Mouse (Mus musculus) liver, embryonic 14.5 days (tissue): ENCODE measurements at regions not wholly inside any gene's neighbourhood (a gene's known extent, or its start where the extent isn't known, plus 50 kb on each side); places are given as distances from the start of the nearest gene placed in this dataset.

Experiments used
- ATAC-seq: fragments of 200-750 bp; cut with Nextera tagmentation; 2 replicates; pipeline ENCODE4 v1.8.0; 2017; ENCODE audit warnings: moderate number of reproducible peaks, mild to moderate bottlenecking, moderate library complexity; ENCODE audit not compliant: insufficient read depth
- DNase-seq, 3 experiments: peaks; one replicate each; pipeline ENCODE4 v3.0.0-alpha.2; 2012 to 2013; ENCODE audit warnings: low read depth in 3 of 3, low spot score in 3 of 3
- H3K27ac ChIP-seq: fragments of 300-500 bp; sonication (generic); 2 replicates; pipeline ENCODE4 v1.5.1; 2014; ENCODE audit warnings: moderate library complexity, mild to moderate bottlenecking, control low read depth, inconsistent platforms
- H3K27me3 ChIP-seq: fragments of 300-500 bp; sonication (generic); 2 replicates; pipeline ENCODE4 v1.6.1; 2014; ENCODE audit warnings: mild to moderate bottlenecking, low read length, moderate library complexity; ENCODE audit not compliant: control insufficient read depth, insufficient read depth
- H3K36me3 ChIP-seq: fragments of 300-500 bp; sonication (generic); replicated peaks from 2 replicates; pipeline ENCODE4 v1.6.1; 2014; ENCODE audit warnings: low read depth; ENCODE audit not compliant: control insufficient read depth, insufficient read depth
- H3K4me1 ChIP-seq, 2 experiments: fragments of 200-500 bp in 1 of 2; fragments of 300-500 bp in 1 of 2; sonication (generic) in 1 of 2; replicated peaks; 2 replicates each; pipeline ENCODE4 v1.6.1; 2012 to 2014; ENCODE audit warnings: antibody characterized with exemption in 1 of 2, inconsistent platforms in 1 of 2, low read length in 1 of 2; ENCODE audit not compliant: control insufficient read depth in 2 of 2, insufficient read depth in 2 of 2
- H3K4me2 ChIP-seq: fragments of 300-500 bp; sonication (generic); 2 replicates; pipeline ENCODE4 v1.6.1; 2014; ENCODE audit warnings: low read depth, mild to moderate bottlenecking, control low read depth, moderate library complexity
- H3K4me3 ChIP-seq, 2 experiments: fragments of 200-500 bp in 1 of 2; fragments of 300-500 bp in 1 of 2; sonication (generic) in 1 of 2; 2 replicates each; pipeline ENCODE4 v1.5.1; 2012 to 2014; ENCODE audit warnings: low read depth in 2 of 2, low read length in 2 of 2, mild to moderate bottlenecking in 2 of 2, control low read depth in 1 of 2, inconsistent platforms in 1 of 2, moderate library complexity in 1 of 2; ENCODE audit not compliant: insufficient read depth in 1 of 2
- H3K9ac ChIP-seq: fragments of 300-500 bp; sonication (generic); replicated peaks from 2 replicates; pipeline ENCODE4 v1.6.1; 2014; ENCODE audit warnings: mild to moderate bottlenecking, control low read depth, moderate library complexity
- H3K9me3 ChIP-seq: fragments of 300-500 bp; sonication (generic); 2 replicates; pipeline ENCODE4 v1.6.1; 2016; ENCODE audit warnings: low read length, mixed read lengths; ENCODE audit not compliant: control insufficient read depth
- CTCF ChIP-seq: IDR thresholded peaks from 2 replicates; pipeline ENCODE4 v1.5.1; 2016; ENCODE audit warnings: antibody characterized with exemption, low read depth, control low read depth
- EP300 ChIP-seq: IDR thresholded peaks from 2 replicates; pipeline ENCODE4 v1.6.1; 2016; ENCODE audit warnings: antibody characterized with exemption, low read depth
- WGBS: fragments of 180-500 bp; shearing (Covaris S2); extraction: QIAGEN DNeasy Blood & Tissue Kit; methylation state at CpG from one replicate; pipeline ENCODE4 v1.1.7; 2014; ENCODE audit not compliant: insufficient replicate concordance; 5-methylcytosine and 5-hydroxymethylcytosine counted together

GRCm38 (mm10) chr13:31705406-31705805 lies 79.8 kb downstream of the Foxf2 start:
- Histone ChIP-seq H3K27ac (no peak overlapping the region), H3K27me3 (no peaks in the 10 kb centered on the region), H3K36me3 (no peaks in the 10 kb centered on the region), H3K9me3 (no peaks in the 10 kb centered on the region), H3K4me1 (no peaks in the 10 kb centered on the region), H3K9ac (no peak overlapping the region), H3K4me2 (no peak overlapping the region), H3K4me3 (no peak overlapping the region)
- WGBS = 43% methylated on average over 2 of the region's 2 CpGs
- TF ChIP-seq CTCF (peak; percentile 23; the same call in 1 of the 2 replicates), EP300 (no peak)
- ATAC-seq (no peak), DNase-seq (no peak)

- H3K27me3 ChIP-seq = no peaks in the 10 kb centered on the region
- no peaks in the 10 kb centered on the region for H3K9me3 ChIP-seq
- H3K36me3 ChIP-seq = no peaks in the 10 kb centered on the region
- WGBS = 56% methylated on average over 6 of the region's 6 CpGs
- TF ChIP-seq EP300 = no peak
- no peak for TF ChIP-seq CTCF
- no peaks in the 10 kb centered on the region for H3K4me1 ChIP-seq
- no peak overlapping the region for H3K4me2 ChIP-seq
- no peak overlapping the region for H3K9ac ChIP-seq
- no peak for ATAC-seq
- no peak overlapping the region for H3K27ac ChIP-seq
- DNase-seq = no peak
- H3K4me3 ChIP-seq = no peak overlapping the region
Observed at GRCm38 (mm10) chr13:31710681-31711080, 85.1 kb downstream of the Foxf2 start.

- no peaks in the 10 kb centered on the region for H3K4me1 ChIP-seq
- TF ChIP-seq EP300 (no peak), CTCF (no peak)
- no peak overlapping the region for H3K4me3 ChIP-seq
- DNase-seq (no peak), ATAC-seq (no peak)
- 54% methylated on average over 2 of the region's 2 CpGs for WGBS
- H3K36me3 ChIP-seq = no peaks in the 10 kb centered on the region
- H3K9ac ChIP-seq = no peak overlapping the region
- no peaks in the 10 kb centered on the region for H3K9me3 ChIP-seq
- no peaks in the 10 kb centered on the region for H3K27me3 ChIP-seq
- no peak overlapping the region for H3K4me2 ChIP-seq
- no peak overlapping the region for H3K27ac ChIP-seq
Observed at GRCm38 (mm10) chr13:31715683-31716082, 90.1 kb downstream of the Foxf2 start.

- WGBS = 11% methylated on average over 2 of the region's 2 CpGs
- TF ChIP-seq EP300 = no peak
- no peak for TF ChIP-seq CTCF
- Histone ChIP-seq H3K27ac (no peak overlapping the region), H3K9me3 (no peaks in the 10 kb centered on the region), H3K4me3 (no peak overlapping the region), H3K4me2 (no peak overlapping the region), H3K9ac (no peak overlapping the region), H3K36me3 (no peaks in the 10 kb centered on the region), H3K27me3 (no peaks in the 10 kb centered on the region), H3K4me1 (no peaks in the 10 kb centered on the region)
- no peak for DNase-seq
- ATAC-seq = no peak
Observed at GRCm38 (mm10) chr13:31716771-31717170, 89.7 kb upstream of the Foxc1 start.

- 37% methylated on average over 2 of the region's 2 CpGs for WGBS
- H3K27ac ChIP-seq = no peak overlapping the region
- no peak for TF ChIP-seq EP300
- H3K4me3 ChIP-seq = no peak overlapping the region
- H3K9ac ChIP-seq = no peak overlapping the region
- H3K4me2 ChIP-seq = no peak overlapping the region
- no peaks in the 10 kb centered on the region for H3K9me3 ChIP-seq
- DNase-seq (no peak), ATAC-seq (no peak)
- H3K4me1 ChIP-seq = no peaks in the 10 kb centered on the region
- H3K36me3 ChIP-seq = no peaks in the 10 kb centered on the region
- no peaks in the 10 kb centered on the region for H3K27me3 ChIP-seq
Observed at GRCm38 (mm10) chr13:31720731-31721130, 85.7 kb upstream of the Foxc1 start.
